Mouse (Mus musculus) granulocyte monocyte progenitor cell, adult 5-6 weeks (primary cell): Measurements from ENCODE around the gene Rpia. TPM values are rescaled to one million over a fixed set of nuclear protein-coding genes. Genes with fewer than 3 reads are reported as not detected.

ENCODE experiments used
- ATAC-seq: replicated peaks from 2 replicates; pipeline ENCODE4 v1.8.0; 2016; ENCODE audit warnings: mild to moderate bottlenecking, moderate TSS enrichment, inconsistent platforms; ENCODE audit not compliant: poor library complexity, severe bottlenecking
- total RNA-seq, 2 experiments: library from RNA; stranded (forward) in 1 of 2; stranded (reverse) in 1 of 2; fragments of 200-712, 200-1000 nt in 1 of 2; fragments of >200 nt in 1 of 2; fragmentation: Nextera tagmentation in 1 of 2; gene quantifications; 2 replicates each; pipeline ENCODE4 v1.2.3; 2014 to 2017

Rpia gene
- total RNA-seq, 2 experiments from 2014 or later, result 90.5 to 181 TPM

DNA sequence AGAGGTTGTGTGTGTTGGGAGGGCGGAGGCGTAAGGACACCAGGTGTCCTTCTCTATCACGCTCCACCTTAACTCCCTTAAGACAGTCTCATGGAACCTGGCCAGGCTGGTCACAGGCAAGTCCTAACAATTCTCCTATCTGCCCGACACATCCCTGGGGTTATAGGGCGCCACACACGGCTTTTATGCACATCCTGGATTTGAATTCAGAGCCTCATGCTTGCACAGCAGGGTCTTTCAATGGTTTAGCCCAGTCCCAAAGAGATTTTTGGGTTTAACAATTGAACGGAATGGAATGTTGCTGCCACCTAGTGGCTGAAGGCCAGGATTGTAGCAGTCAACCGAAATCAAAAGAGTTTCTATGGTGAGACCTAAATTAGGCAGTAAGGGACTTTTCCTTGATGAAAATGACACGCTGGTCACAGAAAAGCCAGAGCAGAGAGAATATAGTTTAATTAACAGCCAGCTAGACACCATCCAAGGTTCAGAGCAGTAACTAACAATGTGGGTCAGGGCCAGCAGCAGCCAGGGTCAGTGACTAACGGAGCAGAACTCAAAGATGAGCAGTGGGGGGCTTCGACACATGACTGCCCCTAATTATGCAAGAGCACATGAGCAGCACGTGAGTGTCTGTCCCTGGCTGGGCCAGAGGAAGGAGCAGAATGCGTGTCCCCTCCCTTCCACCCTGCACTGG, 13.9 kb upstream of the Rpia start:
- peak; percentile 74 for ATAC-seq

DNA sequence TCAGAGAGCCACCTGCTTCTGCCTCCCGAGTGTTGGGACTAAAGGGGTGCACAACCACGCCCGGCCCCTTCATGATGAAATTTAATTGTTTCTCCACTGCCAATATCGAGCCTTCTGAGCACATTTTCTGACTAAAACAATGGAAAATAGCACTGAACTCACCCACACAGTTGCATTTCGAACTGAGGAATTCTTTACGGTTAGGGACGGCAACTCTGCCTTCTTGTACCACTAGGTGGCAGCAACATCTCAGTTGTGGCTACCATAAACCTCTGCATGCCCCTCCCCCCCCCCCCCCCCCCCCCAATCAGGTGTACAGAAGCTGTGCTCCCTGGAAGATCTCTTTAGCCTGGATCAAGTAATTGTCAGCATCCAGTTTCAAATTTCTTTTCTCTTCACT, 13.2 kb upstream of the Rpia start:
- peak; percentile 55 for ATAC-seq

DNA sequence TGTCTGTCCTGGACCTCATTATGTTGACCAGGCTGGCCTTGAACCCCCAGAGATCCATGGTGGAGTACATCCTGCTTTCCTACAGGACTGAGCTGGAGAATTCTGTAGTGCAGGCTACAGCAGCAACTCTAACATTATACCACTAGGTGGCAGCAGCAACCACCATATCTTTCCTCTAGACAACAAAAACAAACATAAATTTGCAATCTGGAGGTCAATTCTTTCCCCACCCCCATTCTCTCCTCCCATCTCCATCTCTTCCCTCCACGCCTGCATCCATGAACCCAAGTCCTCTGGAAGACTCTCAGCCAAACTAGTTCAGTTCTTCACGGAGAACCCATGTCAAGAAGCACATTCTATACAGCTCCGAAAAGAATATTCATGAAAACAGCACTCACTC, 12.6 kb upstream of the Rpia start:
- peak; percentile 77 for ATAC-seq

GRCm38 (mm10) chr6:70797581-70798251, 5.7 kb upstream of the Rpia start:
- ATAC-seq, result peak; percentile 92

DNA sequence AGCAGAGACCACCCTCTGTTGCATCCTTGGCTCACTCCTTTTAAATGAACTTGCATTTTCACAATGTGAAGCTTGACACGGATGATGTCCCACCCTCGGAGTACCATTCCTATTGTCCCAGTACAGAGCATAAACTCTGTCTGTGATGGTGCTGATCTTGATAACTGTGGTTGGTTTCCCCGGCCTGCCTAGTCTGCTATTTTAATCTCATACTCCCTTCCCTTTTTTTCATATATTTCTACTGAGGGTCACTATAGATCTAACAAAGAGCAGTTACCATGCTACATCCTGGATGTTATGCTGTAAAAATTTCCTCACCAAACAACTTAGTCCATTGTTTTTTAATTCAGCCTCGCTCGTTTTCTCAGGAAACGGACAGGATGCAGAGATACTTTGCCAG, 4.9 kb upstream of the Rpia start:
- ATAC-seq, result no peak

DNA sequence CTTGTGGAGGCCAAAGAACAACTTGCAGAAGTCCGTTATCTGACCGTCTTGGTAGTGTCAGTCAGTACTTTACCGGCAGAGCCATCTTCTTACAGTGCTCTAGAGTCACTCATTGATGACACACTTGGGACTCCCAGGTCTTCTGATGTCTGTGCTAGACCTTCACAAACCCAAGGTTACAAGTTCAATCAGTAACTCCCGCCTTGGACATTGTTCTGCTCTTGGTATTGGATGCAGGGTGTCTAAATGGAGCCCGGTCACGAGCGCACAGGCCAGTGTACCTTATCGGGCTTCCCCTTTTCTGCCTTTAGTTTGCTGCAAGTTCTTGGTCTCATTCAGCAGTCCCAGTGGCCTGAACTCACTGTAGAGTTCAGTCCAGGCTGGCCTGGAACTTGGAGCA, 612 bp upstream of the Rpia start:
- peak; percentile 33 for ATAC-seq

DNA sequence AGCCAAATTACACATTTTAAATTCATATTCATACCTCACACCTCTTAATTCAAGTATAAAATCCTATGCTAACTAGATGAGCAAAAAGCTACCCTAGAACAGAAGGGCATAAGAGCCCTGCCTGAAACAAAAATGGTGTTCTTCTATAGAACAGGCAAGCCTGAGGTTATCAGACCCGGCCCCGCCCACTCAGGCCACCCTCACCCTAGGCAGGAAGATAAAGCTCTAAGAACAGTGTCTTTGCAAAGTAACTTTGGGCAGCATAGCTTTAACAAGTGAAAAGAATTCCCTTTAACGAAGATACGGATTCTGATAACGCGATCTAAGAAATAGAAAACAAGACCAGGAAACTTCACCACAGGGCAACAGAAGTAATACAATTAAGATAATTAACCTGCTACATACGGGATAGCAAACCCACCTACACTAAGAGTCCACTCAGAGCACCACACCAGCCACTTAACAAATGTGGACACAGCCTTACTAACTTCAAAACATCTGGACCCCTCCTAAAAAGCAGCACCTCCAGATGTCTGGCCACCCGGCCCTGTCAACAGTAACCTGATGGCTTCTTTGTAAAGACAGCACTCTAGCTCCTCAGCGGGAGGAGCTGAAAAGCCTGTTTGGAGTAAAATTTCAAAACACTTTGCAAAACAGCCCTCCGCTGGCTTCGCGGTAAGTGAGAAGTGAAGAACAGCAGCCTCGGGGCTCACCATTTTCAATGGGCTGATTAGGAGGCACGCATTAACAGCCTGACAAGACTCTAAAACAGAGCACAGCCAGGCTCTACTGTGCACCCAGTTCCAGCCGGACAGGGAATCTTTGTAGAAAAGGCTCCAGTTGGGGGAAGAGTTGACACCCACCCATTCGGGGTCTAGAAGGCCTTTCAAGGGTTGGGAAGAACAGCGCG, 925 bp downstream of the Rpia start:
- ATAC-seq, result 0 out of 2 replicates have a peak, but pooled peaks have one; percentile 10

- peak; percentile 10; the same call in 1 of the 2 replicates for ATAC-seq
These were observed 1.9 kb downstream of the Rpia start for GRCm38 (mm10) chr6:70790034-70790650.

- ATAC-seq, result no peak
These were observed 2.9 kb downstream of the Rpia start for GRCm38 (mm10) chr6:70789134-70789533.

DNA sequence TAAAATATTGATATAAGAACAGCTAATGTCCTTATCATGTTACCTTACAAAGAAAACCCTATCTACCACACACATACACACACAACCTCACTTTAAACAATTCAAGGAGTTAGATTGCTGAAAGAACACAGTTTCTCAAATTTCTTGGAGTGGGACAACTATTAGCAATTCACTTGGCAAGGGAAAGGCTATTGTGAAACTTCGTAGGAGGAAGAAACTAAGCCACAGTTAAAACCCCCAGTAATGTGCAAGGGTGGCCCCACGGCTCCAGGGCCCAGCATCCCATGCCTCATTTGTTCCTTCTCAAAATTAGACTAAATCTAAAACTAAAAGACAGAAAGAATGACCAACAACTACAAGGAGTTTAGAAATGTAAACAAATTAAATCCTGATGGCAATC, 4.5 kb downstream of the Rpia start:
- ATAC-seq, result peak; percentile 42

GRCm38 (mm10) chr6:70785852-70786251, 6.2 kb downstream of the Rpia start:
- no peak for ATAC-seq

GRCm38 (mm10) chr6:70784811-70785210, 7.2 kb downstream of the Rpia start:
- no peak for ATAC-seq

DNA sequence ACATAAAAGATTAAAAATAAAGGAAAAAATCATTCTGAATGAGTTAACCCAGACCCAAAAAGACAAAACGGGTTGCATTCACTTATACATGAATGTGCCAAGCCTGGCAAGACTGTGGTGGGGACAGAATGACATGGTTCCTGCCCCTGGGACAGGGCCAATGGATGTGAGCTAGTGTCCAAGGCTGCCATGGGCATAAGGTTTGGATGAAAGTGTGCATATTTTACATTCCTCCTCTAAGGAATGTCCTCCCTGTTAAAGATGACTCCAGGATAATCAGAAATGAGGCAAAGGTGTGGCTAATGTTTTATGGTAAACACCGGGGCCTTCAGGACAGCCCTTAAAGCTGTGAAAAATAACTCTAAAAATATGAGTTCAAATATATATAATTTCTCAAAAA, 10.7 kb downstream of the Rpia start:
- ATAC-seq, result no peak

GRCm38 (mm10) chr6:70774372-70774771, 17.7 kb downstream of the Rpia start:
- peak; percentile 30 for ATAC-seq

DNA sequence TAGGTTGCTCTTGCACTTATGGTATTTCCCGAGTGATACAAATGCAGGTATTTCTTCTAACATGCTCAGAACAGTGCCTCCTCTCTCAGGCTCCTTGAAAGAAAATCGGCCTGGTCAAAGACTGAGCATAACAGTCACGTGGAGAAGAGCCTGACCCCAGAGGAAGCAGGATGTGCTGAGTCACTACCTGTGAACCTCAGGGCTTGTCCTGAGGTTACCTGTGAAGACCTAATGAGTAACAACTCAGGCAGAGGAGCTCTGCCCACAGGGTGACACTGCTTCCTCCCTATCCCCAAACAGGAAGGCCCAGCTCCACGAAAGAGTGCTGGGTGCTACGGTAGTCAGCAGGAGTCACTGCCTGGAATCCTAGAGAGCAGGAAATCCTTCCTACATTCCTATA, 18.3 kb downstream of the Rpia start:
- ATAC-seq, result peak; percentile 43; the same call in 1 of the 2 replicates

DNA sequence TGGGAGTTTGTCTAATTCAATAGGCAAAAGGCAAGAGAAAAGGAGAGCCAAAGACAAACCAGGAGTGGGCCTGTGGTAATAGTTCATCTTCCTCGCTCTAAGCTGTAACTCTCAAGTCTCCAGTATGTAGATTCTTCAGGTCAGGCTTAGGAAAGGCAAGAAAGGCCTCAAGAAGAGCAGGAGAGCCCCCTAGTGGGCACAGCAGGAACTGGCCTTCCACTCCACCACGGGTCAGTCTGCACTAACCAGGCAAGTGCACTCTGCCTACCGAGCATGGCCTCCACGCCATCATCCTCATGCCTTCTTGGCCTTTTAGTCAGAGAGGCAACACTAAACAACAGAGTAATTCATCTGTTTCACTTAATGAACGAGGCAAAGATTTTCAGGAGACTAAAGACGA, 23.3 kb downstream of the Rpia start:
- peak; percentile 94 for ATAC-seq

GRCm38 (mm10) chr6:70765076-70765475, 27.0 kb downstream of the Rpia start:
- no peak for ATAC-seq

GRCm38 (mm10) chr6:70764551-70764950, 27.5 kb downstream of the Rpia start:
- ATAC-seq, result no peak

DNA sequence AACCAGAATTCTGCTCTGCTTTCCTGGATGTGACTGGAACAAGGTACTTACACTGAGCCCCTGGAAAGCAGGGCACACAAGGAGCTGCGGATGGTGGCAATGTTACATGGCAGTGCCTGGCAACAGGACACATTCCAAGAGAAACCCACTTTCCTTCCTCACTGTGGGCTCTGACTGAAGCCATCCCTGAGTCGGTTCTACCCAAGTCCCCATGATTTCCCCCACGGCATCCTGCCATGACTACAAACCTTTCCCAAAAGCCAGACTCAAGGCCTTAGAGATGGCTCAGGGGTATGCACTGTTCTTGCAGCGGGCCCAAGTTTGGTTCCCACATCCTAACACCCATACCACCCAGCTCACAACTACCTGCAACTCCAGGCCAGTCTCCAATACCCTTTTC, 28.2 kb downstream of the Rpia start:
- ATAC-seq, result no peak

DNA sequence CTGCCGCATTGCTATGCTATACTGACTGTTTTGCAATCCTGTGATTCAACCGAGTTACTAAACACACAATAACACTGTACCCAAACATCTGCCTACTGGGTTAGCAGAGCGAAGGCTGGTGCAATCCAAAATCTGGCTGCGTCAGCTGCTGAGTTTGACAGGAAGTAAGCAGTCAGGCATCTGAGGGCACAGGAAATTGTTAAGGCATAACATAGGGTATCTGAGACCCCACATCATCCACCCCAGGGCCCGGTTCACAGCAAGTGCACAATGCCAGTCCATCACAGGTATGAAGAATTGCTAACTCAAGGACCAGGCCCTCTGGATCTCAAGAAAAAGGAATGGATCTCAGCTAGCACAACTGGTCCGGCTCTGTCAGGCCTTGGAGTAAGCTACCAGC, 29.4 kb downstream of the Rpia start:
- ATAC-seq, result peak; percentile 85

DNA sequence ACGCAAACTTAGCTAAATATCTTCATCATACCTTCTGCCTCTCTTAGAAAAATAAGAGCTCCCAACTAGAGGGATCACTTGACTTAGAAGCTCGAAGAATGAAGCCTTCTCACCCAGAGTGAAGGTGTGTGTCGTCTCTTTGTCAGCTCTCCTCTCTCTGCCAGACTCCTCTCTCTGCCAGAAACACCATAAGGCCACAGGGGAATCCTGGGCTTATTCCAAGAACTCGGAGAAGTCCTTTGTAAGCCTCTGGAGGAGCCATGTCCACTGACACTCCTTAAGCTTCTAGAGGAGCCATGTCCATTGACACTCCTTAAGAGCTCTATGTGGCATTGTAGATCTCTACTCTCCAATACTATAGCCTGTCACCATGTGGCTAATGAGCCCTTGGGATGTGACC, 31.1 kb downstream of the Rpia start:
- no peak for ATAC-seq
